Mouse (Mus musculus): Measurements from ENCODE around the gene Pax6.

Gene Pax6

DNA sequence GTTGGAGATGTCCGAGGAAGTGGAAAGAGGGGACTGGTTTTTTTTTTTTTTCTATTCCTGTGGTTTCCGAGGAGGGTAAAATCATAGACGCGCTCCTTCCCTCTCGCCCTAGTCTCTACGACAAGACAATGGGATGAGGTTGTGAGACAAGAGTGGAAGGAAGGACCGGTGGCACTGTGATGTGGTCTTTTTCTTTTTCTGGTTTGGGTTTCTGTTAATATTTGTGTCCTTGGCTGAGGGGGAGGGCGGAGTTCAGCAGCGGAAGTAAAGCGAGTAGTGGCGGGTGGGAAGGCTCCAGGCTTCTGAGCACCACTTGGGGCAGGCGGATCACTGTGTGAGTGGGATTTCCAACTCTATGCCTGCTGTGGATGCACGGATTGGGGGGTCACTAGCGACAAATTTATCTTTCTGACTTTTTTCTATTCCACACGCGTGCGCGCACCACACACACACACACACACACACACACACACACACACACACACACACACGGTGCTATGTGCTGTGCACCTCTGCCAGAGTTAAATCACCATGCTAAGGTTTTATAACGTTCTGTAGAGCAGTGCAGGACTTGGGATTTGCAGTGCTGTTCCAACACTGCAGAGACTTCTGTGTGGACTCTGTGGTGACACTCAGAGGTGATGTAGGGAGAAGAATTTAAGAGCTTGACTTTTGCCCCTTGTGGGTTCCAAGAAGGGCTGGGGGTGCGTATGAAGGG is 14.1 kb downstream of the Pax6 start:
- DNase-seq (ENCODE audit: inconsistent age in 2 of 2, low spot score in 1 of 2): no peak

- no peak for DNase-seq (ENCODE audit: inconsistent age in 2 of 2, low spot score in 1 of 2)
Measured at GRCm38 (mm10) chr2:105683771-105684410, 15.2 kb downstream of the Pax6 start.

DNA sequence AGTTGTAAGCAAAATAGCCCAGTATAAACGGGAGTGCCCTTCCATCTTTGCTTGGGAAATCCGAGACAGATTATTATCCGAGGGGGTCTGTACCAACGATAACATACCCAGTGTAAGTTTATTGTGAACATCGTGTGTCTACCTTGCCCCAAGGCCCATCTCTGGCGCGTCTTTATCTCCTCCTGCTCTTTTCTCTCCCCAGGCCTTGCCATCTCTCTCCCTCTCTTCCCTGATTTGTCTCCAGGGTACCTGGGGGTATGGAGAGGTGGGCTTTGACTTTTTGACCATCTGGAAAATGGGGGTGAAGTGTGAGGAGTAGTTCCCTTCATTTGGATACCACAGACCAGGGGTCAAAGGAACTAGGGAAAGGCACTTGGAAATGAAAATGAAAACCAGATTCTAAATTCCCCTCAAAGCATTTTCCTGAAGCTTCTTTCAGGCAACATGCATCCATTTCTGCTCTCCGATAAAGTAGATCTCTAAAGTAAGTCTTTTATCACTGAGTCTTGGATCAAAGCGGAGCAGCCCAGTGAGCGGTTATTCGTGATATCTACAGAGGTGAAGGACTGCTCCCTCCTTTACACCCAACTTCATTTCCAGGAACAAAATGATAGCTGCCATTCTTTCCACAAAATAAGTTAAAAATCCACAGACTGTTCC is 16.4 kb downstream of the Pax6 start:
- DNase-seq (ENCODE audit: inconsistent age in 2 of 2, low spot score in 1 of 2): no peak

DNA sequence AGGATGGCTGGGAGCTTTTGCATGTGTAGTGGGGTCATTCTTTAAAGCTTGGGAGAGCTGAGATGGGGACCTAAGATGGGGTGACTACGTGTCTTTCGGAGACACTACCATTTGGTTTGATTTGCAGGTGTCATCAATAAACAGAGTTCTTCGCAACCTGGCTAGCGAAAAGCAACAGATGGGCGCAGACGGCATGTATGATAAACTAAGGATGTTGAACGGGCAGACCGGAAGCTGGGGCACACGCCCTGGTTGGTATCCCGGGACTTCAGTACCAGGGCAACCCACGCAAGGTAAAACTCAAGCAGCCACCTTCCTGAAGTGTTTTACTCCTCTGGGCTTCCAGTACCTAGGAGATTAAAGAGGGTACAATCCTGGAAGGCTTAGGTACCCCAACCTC is 17.0 kb downstream of the Pax6 start:
- DNase-seq (ENCODE audit: inconsistent age in 2 of 2, low spot score in 1 of 2): no peak

GRCm38 (mm10) chr2:105686363-105687316 is 17.9 kb downstream of the Pax6 start:
- DNase-seq (ENCODE audit: inconsistent age in 2 of 2, low spot score in 1 of 2): no peak

- peak in 1 of 2 experiments; percentile 61 for DNase-seq (ENCODE audit: inconsistent age in 2 of 2, low spot score in 1 of 2)
Measured at GRCm38 (mm10) chr2:105687317-105687991, 18.8 kb downstream of the Pax6 start.

- peak in 1 of 2 experiments; percentile 42 for DNase-seq (ENCODE audit: inconsistent age in 2 of 2, low spot score in 1 of 2)
Measured at GRCm38 (mm10) chr2:105688011-105688410, 19.3 kb downstream of the Pax6 start.

GRCm38 (mm10) chr2:105688436-105689303 is 20.0 kb downstream of the Pax6 start:
- peak in 1 of 2 experiments; percentile 52 for DNase-seq (ENCODE audit: inconsistent age in 2 of 2, low spot score in 1 of 2)

DNA sequence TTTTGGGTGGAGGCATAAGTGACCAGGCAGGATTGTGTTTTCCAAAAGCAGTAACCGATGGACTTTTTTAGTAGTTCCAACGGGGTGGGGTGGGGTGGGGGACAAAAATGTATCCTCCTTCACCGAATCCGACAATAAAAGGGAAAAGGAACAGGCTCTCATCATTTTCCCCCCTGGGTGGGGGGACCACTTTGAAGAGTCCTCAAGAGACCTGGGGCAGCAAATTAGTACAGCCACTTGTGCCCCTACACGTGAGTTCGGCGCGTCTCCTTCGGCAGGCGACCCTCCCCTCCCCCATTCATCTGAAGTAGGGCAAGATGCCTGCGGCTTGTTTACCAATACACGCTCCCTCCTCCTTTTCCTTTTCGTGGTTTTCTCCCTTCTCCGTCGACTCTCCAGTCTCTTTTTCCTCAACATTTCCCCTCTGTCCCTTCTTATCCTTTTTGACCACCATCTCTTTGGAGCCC is 20.6 kb downstream of the Pax6 start:
- no peak for DNase-seq (ENCODE audit: inconsistent age in 2 of 2, low spot score in 1 of 2)

DNA sequence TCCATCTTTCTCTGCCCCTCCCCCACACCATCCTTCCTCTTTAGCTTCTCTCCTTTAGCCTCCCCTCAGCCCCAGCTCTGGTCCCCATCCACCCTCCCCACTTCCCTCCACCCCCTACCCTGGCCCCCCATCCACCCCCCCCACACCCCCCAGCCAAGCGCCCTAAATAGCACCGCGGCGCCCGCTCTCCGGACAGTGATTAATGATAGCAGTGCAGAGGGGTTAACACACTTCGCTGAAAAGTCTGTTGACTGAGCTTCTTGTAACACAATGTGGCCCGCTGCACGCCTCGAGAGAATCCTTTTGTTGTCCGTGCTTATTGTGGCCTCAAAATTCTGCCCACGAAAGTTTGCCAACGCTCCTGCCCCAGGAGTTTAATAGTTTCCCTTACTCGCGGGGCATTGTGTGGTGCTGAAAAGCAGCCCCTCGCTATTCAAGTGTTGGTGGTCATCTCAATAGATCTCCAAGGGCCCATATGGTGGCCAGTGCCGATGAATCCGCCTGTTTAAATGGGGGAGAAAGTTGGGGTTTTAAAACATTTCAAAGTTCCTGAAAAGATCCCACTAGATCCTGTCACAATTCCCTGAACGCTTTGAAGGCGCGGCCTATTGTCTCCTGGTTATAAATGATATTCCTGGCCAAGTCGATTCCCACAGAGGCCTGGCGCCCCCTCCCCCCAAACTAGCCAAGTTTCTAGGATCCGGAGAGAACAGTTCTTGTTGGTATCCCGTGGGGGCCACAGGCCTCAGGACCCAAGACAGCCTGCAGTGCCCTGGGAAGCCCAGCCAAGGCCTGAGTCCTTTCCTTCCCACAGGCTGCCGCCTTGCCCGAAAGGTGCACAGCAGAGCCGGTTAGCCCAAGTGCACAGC is 21.3 kb downstream of the Pax6 start:
- peak in 1 of 2 experiments; percentile 20 for DNase-seq (ENCODE audit: inconsistent age in 2 of 2, low spot score in 1 of 2)

DNA sequence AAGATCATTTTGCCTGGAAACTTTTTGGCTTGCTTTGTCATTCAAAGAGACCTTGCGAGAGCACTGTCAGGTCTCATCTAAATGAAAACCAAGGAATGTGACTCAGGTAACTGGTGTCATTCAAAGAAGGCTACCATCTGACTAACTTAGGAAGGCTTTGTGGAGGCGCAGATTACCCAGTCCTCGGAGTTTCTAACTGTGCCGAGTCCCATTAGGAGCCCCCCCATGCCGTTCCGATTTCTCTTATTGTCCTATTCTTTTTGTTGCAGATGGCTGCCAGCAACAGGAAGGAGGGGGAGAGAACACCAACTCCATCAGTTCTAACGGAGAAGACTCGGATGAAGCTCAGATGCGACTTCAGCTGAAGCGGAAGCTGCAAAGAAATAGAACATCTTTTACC is 22.6 kb downstream of the Pax6 start:
- DNase-seq (ENCODE audit: inconsistent age in 2 of 2, low spot score in 1 of 2): no peak

DNA sequence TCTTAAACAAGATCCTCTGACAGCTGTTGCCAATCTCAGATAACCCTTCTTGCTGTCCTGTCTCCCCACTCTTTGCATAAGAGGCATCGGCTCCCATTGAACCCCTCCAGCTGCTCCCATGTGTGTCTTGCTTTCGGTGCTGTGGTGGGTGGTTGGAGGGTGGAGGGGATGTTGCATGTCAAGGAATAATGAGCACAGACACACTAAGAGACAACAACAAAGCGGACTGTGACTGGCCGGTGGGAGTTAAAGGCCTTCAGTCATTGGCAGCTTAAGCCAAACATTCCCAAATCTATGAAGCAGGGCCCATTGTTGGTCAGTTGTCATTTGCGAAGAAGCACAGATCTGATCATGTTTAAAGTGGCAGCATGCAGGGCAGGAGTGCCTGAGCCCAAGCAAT is 29.0 kb downstream of the Pax6 start:
- DNase-seq (ENCODE audit: inconsistent age in 2 of 2, low spot score in 1 of 2): no peak

- no peak for DNase-seq (ENCODE audit: inconsistent age in 2 of 2, low spot score in 1 of 2)
Measured at GRCm38 (mm10) chr2:105698631-105699030, 29.9 kb downstream of the Pax6 start.

DNA sequence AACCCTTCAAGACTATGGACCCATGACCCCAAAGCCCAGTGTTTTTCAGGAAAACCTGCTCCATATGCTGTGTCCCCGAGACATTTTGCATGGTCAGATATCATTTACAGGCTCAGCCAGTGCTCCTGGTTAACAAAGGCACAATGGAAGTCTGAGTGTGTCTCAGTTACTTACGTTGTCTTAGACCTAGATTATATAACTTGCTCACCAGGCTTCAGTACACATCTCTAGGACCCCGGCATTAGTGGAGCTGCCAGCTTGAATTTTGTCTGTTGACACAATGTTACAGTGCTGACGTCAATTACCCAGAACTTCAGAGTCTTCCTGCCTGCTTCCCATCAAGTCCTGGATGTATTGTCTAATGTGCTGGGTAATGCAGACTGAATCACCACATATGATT is 33.1 kb downstream of the Pax6 start:
- DNase-seq (ENCODE audit: inconsistent age in 2 of 2, low spot score in 1 of 2): no peak

- no peak for DNase-seq (ENCODE audit: inconsistent age in 2 of 2, low spot score in 1 of 2)
Measured at GRCm38 (mm10) chr2:105702586-105702985, 33.9 kb downstream of the Pax6 start.

DNA sequence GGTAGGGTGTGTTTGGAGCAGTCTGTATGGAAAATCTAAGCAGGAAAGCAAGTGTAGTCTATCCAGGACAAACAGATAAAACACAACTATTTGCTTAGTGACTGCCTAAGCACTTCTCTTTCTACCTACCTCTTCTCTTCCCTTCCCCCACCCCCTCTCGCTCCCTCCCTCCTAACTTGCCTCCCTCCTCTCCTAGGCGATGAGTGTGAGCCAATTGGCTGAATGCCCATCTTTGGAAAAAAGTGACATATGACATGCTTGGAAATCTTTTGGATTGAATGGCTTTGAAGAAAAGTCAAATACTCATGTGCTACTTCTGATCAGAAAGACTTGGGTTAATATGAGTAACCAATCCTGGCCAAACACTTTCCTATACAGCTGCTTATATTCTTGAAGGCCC is 36.6 kb downstream of the Pax6 start:
- no peak for DNase-seq (ENCODE audit: inconsistent age in 2 of 2, low spot score in 1 of 2)

- no peak for DNase-seq (ENCODE audit: inconsistent age in 2 of 2, low spot score in 1 of 2)
Measured at GRCm38 (mm10) chr2:105709126-105709525, 40.4 kb downstream of the Pax6 start.

- no peak for DNase-seq (ENCODE audit: inconsistent age in 2 of 2, low spot score in 1 of 2)
Measured at GRCm38 (mm10) chr2:105710511-105710910, 41.8 kb downstream of the Pax6 start.

All from adrenal gland, adult (tissue).